Mouse (Mus musculus): Measurements from ENCODE around the gene Rpl7a.
"Not testable (repeated sequence)": the region's sequence is repeated elsewhere in the genome, so short reads cannot be mapped to it uniquely, and the experiment has no call there.

Rpl7a gene

DNA sequence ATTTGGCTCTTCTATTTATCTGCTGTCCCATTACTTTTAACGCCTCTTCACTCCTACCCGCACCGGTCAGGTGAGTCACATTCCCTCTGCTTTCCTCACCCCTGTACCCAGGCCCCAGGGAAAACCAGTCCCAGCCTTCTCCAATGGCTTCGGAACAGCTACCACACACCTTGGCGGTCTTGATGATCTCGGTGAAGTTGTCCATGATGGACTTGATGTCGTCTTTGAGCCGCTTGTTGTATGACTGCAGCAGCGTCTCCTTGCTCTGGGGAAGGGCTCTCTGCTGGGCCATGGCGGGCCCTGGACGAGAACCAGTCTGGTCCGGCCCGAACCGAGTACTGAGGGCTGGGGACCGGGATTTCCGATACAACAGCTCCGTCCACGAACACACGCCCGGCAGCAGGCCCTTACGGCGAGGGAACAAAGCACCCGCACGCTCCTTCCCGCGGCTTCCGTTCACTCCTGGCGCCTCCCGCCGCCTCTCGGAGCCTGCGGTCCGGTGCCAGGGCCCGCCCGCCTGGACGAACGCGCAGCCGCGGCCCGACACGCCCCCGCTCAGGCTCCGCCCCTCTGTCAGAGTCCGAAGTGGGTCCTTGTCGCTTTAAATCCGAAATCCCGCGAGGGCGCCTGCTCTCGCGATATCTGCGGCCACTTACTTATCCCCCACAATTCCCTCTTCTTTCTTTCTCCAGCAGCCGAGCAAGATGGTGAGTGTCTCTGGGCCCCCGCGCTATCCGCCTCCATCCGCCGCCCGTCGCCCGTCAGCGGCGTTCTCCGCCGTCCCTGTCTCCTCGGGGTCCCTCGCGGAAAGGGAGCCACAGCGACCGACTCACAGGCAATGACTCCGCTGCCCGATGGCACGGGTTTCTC lies at the start of gene Rpl7a, which contains the start of gene Med22:
Rpl7a (plus strand) TSS at position 641 of the 870 bp plus-strand sequence.
Med22 (minus strand) TSS at position 554 of the 870 bp plus-strand sequence.
- DNase-seq = peak; percentile 100

DNA sequence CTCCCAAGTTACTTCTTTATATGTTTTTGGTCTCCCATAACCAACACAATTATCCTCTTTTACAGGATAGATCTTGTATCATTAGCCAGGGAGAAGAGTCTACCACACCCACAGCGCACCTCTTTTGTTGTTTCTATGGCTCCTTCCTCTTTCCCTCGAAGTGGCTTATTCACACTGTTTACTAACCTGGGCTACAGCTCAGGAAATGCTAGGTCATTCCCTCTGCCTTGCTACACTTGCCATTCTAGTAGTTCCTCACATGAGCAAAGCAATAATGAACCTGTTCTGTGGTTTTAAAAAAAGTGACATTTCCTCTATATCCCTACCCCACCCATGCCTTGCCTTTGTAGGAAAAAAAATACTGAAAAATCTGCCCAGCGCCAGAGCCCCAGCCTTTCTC lies 47.7 kb upstream of the Rpl7a start:
- DNase-seq = no peak

DNA sequence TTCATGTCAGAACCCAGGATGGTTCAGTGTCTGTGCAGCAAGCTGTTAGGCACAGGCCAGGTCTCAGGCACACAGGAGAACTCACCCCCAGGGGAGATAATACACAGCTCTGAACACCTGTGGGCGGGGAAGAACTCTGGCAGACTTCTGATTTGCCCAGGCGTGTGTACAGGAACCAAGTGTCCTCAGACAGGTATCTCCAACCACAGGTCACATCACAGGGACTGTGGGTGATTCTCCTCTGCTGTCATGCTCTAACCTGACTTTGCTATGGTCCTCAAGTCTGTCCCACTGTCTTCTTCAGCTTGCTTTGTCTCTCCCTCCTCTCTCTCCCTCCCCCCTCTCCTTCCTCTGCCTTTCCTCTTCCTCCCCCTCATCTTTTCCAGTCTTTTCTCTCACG lies 45.7 kb upstream of the Rpl7a start, which contains the start of gene Abo:
Abo (minus strand) TSS at position 101 of the 400 bp plus-strand sequence.
- DNase-seq = no peak

- DNase-seq = no peak
Observed at GRCm38 (mm10) chr2:26870666-26871065, 39.9 kb upstream of the Rpl7a start.

DNA sequence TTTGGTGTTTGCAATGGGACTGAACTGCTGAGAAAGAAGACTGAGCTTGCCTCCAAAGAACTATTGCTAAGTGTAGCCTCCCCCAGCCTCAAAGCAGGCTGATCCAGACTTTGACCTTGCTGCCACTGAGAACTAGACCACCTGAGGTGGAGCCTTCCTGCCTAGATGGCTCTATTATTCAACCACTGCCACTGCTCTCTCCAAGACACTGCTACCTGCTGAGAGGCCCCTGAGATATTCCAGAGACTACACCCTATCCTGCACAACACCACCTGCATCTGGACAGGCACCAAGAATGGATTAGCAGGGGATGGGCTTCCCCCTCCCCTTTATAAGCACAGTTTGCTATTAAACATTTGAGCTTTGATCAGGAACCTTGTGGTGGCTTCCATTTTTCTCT lies 32.0 kb upstream of the Rpl7a start:
- no peak for DNase-seq

DNA sequence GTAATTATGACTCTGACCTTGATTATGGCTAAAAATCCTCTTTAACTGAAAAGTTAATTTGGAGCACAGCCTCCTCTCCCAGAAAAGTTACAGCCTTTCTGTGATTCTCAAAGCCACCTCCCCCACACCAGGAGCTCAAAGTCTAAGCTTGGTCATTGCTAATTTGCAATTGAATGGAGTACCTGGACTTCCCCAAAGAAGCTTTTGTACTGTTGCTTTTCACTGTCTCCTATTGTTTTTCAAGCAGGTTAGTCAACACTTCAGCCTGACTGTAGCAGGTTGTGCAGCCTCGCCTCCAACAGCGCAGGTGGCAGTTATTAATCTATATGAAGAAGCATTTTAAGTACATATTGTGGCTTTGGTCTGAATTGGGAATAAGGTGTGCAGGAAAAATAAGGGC lies 25.0 kb upstream of the Rpl7a start:
- DNase-seq = not testable (repeated sequence)

DNA sequence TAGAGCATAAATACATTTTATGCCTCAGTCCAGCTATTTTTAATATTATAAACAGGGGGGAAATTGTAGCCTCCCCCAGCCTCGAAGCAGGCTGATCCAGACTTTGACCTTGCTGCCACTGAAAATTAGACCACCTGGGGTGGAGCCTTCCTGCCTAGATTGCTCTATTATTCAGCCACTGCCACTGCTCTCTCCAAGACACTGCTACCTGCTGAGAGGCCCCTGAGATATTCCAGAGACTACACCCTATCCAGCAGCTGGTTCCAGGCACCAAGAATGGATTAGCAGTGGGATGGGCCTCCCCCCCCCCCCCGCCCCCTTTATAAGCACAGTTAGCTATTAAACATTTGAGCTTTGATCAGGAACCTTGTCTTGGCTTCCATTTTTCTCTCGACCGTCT lies 24.4 kb upstream of the Rpl7a start:
- DNase-seq = not testable (repeated sequence)

DNA sequence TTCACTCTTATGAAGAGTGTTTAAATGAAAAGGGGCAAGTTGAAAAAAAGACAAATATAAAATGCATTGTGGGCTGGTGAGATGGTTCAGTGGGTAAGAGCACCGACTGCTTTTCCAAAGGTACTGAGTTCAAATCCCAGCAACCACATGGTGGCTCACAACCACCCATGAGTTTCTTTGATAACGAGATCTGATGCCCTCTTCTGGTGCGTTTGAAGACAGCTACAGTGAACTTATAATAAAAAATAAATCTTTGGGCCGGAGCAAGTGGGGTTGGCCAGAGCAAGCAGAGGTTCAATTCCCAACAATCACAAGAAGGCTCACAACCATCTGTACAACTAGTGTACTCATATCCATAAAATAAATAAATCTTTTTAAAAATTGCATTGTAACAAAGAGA lies 14.7 kb upstream of the Rpl7a start:
- no peak for DNase-seq

DNA sequence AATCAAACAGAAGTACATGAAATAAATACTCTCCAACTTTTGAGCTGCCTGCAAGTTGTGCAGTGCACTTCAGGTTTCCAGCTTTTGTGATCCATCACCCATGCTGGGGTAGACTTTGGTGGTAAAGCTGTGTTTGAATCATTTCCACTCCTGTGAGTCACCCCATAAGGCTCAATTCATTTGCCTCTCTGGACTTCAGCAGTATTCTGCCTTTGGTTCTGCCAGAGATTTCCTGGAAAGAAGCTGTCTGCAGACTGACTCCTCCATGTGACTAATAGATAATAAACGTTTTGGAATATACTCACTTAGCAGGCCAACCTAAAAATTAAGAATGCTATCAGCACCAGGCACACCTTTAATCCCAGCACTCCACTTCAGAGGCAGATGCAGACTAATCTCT lies 9.8 kb upstream of the Rpl7a start:
- no peak for DNase-seq

DNA sequence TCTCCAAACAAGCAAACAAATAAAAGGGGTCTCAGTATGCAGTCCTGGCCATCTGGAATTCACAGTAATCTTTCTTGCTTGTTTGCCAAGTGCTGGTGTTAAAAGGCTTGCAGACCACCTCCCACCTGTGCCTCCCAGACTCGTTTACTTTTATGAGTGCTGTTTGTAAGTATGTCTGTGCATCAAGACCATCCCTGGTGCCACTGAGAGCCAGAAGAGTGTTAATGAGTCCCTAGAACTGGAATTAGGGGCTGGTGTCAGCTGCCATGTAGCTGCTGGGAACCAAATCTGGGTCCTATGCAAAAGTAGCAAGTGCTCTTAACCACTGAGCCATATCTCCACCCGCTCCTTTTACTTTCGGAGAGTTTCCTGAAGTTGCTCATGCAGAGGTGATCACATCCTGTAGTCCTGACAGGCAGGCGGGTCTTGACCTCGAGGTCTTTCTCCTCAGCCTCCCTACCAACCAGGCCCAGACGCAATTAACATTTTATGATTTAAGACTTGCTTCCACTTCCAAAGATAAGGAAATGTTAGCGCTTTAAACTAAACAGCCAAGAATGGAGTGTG lies 8.6 kb upstream of the Rpl7a start:
- DNase-seq = no peak

DNA sequence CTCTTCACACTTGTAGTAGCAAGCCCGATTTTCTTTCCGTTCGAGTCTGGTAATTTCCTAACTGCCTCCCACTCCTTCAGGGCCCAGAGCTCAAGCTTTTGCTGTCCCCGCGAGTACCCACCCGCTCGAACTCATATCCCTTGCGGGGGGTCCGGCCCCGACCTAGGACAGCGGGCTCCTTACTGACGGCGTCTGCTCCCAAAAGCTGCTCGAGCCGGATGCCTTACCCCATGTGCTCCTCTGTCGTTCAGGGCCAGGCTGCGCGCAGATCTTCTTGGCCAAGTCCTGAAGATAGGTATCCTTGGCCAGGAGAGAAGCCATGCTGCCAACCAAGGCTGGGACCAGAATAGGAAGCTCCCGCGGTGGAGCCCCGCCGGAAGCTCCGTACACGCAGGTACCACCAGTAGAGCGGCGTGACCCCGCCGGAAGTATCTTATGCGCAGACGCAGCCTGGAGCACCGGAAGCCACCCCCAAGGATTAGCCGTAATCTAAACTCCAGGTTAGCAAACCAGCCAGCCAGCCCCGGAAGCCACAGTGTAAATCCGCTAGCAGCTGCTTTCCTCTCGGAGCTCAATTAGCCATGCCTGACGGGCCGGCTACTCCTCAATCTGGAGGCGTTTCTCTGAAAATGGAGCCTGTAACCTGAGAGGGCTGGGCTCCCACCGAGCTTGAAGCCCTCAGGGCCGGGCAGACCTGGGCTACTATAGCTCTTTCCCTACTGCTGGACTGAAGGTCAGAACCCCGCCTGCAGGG lies 7.9 kb upstream of the Rpl7a start, which contains the start of gene Surf6:
Surf6 (minus strand) TSS at position 413 of the 754 bp plus-strand sequence.
- peak; percentile 94 to 97 for DNase-seq

DNA sequence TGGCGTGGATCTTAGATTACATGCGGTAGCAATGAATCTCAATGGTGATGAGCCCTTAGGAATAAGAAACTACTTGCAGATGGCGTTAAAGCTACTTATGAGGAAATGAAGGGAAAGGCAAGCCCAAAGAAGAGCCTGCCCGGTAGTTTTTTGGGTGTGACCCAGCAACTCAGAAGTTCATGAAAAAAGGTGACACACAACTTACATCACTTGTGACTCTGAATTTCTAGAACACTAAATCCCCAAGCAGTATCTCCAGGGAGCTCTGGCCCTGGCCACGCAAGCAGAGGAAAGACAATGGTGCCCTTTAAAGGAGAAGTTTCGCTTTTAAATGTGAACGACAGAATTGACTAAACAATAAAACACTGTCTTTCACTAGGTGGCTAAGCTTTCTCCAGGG lies 7.3 kb upstream of the Rpl7a start:
- no peak for DNase-seq

- no peak for DNase-seq
Observed at GRCm38 (mm10) chr2:26905936-26906335, 4.6 kb upstream of the Rpl7a start.

GRCm38 (mm10) chr2:26906431-26906830 lies 4.1 kb upstream of the Rpl7a start:
- DNase-seq = no peak

- peak; percentile 69 to 80 for DNase-seq
Observed at GRCm38 (mm10) chr2:26907109-26907508, 3.5 kb upstream of the Rpl7a start.

- no peak for DNase-seq
Observed at GRCm38 (mm10) chr2:26908710-26909386, 1.7 kb upstream of the Rpl7a start.

DNA sequence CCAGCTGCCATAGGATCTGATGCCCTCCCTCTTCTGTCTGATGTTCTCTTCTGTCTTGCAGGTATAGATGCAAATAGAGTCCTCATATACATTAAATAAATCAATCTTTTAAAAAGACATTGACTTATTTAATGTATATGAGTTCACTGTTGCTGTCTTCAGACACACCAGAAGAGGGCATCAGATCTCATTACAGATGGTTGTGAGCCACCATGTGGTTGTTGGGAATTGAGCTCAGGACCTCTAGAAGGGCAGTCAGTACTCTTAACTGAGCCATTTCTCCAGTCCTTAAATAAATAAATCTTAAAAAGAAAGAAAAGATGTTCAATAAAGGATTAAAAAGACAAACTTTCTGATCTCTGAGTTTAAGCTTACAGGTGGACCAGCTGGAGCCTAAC lies 1.2 kb upstream of the Rpl7a start:
- DNase-seq = no peak

DNA sequence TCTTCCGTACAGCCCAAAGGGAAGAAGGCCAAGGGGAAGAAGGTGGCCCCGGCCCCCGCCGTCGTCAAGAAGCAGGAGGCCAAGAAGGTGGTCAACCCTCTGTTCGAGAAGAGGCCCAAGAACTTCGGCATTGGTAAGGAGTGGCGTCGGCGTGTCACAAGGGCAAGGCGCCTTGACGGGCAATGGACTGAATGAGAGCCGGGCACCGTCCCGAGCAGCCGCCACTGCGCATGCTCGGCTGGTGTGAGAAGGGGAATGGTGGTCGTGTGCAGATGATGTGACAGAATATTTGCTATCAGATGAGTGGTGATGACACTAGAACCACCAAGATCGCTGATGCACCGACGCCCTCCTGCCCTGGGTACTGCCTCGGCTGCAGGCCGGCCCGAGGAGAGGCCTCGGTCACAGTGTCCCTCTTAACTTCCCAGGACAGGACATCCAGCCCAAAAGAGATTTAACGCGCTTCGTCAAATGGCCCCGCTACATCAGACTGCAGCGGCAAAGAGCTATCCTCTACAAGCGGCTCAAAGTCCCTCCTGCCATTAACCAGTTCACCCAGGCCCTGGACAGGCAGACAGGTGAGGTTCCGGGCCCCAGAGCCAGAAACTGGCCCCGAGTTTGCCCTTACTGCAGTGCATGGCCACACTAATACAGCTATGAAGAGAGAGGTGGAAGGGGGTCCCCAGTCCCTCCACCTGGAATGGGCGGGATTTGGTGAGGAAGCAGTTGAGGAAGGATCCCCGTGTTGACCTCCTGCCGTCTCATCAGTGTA lies 616 bp downstream of the Rpl7a start:
- DNase-seq = peak; percentile 77 to 87

DNA sequence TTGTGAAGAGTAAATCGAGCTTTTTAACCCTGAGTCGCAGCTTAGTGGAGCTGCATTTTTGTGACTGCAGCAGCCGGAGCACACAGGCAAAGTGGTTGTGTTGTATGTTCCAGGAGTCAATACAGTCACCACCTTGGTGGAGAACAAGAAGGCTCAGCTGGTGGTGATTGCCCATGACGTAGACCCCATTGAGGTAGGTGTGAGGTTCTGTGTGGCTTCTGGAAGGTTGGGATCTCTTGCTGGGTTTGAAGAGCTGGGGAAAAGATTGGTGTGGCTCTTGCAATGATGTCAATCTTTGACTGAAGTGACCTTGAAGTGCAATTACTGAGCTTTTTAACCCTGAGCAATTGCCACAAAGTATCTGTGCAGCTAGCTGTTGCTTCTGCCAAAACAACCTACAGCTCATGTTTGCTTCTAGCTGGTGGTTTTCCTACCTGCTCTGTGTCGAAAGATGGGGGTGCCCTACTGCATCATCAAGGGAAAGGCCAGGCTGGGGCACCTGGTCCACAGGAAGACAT lies 1.7 kb downstream of the Rpl7a start:
- no peak for DNase-seq

- no peak for DNase-seq
Observed at GRCm38 (mm10) chr2:26913416-26914147, 3.0 kb downstream of the Rpl7a start.

All from kidney, postnatal 4 days (tissue).